Mouse (Mus musculus) CD8-positive naive resting alpha-beta T cell, adult 2 months (primary cell): ENCODE measurements at regions not wholly inside any gene's neighbourhood (a gene's known extent, or its start where the extent isn't known, plus 50 kb on each side); places are given as distances from the start of the nearest gene placed in this dataset.

Experiments used
- DNase-seq, 2 experiments: peaks; one replicate each; pipeline ENCODE4 v3.0.0; 2022; ENCODE audit warnings: low read depth in 2 of 2, low spot score in 2 of 2

- DNase-seq, result no peak
Measured at GRCm38 (mm10) chr5:148454200-148454599, 54.5 kb upstream of the Slc7a1 start.

GRCm38 (mm10) chr5:148453776-148454175 is 54.1 kb upstream of the Slc7a1 start:
- DNase-seq, result no peak

- DNase-seq, result no peak
Measured at GRCm38 (mm10) chr5:148452909-148453632, 53.4 kb upstream of the Slc7a1 start.

GRCm38 (mm10) chr5:148451811-148452210 is 52.1 kb upstream of the Slc7a1 start:
- peak; percentile 48 to 55 for DNase-seq

GRCm38 (mm10) chr5:148450924-148451323 is 51.2 kb upstream of the Slc7a1 start:
- DNase-seq, result peak; percentile 31 to 48
